Mouse (Mus musculus) urinary bladder, adult 2 months (tissue): Measurements from ENCODE around the gene Tmem86b. TPM values are rescaled to one million over a fixed set of nuclear protein-coding genes. Genes with fewer than 3 reads are reported as not detected.
"Not testable (repeated sequence)": the region's sequence is repeated elsewhere in the genome, so short reads cannot be mapped to it uniquely, and the experiment has no call there.

Experiments
- DNase-seq: peaks from one replicate; pipeline ENCODE4 v3.0.0; 2022; ENCODE audit warnings: low spot score
- polyA plus RNA-seq: library from polyadenylated mRNA; depleted of rRNA; stranded (reverse); fragments of >200 nt; gene quantifications from 2 replicates; pipeline ENCODE4 v1.2.3, GENCODE M21; 2012

The Tmem86b gene
- polyA plus RNA-seq, 1 experiment, result 19.2 TPM

DNA sequence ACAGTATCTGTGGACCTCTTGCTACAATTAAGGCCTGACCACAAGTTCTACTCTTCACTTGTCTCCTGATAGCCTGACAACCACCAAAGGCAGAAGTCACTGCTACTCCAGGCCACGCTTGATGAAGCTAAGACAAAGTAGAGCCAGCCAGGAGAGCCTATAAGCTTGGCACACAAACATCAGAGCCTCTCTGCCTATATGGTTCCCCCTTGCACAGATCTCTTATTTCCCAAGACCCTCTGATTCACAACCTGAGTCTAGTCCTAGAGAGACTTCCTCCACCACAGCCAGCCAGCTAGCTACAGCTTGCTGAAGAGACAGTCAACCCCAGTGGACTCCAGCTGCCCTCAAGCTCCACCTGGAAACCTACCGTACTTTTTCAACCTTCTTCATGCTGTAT lies 16.8 kb upstream of the Tmem86b start:
- no peak for DNase-seq

DNA sequence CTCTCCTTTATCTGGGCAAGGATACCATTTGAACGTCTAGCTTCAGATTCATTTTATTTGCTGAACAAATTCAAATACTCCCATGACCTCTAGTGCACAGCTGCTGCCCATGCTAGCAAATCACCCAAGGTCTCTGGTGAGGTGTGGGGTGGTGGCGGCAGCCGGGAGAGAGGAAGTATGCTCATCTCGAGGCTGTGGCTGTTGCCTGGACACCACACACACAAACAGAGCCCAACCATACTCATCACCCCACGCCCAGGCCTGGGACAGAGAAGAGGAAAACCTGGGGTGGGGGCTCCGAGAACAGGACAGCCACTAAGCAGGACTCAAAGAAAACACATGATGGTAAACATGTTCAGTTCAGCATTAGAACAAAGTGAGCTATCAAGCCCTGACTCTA lies 16.1 kb upstream of the Tmem86b start:
- DNase-seq, result no peak

DNA sequence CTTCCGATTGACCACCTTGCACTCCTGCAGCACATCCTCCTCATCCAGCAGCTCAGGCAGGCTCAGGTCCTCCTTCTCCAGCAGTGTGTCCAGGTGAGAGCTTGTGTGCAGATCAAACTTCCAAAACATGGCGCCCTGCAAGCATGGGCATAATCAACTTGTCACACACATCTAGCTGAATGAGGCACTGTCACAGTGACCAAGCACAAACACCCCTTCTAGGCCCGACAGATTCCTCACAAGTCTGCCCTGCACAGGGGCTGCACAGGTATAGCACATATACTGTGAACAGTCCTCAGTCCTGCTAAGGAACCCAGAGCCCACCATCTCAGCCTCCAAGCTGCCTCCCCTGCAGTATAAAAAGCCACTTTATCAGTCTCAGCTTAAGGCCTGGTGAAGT lies 15.6 kb upstream of the Tmem86b start:
- DNase-seq, result no peak

DNA sequence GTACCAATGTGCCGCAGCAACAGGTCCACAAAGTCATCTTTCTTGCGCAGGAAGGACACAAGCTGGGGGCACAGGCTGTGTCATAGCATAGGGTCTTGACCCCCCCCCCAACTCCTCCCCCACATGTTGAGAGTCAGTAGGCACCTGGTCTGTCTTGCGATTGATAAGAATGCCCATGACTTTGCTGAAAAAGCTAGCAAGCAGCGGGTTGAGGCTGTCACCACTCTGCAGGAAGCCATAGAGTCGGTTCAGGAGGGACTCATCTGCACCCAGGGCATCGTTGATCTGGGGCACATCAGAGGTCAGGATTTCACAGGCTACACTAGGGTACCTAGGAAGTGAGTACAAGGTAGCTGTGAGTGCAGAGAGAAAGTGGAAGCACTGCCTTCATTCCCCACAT lies 12.0 kb upstream of the Tmem86b start:
- no peak for DNase-seq

DNA sequence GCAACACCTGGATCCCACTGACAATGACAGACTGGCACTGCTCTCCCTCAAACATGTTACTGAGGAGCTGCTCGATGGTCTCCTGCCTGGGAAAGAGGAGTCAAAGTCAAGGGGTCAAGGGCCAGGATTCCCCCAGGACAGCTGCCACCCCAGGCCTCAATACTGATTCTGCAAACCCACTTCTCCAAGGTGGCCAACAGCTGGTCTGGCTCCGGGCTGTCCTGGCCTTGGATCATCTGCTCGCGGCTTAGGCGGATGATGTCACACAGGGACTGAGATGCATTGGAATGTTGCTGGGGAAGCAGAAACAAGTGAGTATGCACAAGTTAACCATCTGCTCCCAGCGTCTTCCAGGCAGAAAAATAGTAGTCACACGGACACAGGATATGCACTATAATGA lies 10.7 kb upstream of the Tmem86b start:
- DNase-seq, result no peak

DNA sequence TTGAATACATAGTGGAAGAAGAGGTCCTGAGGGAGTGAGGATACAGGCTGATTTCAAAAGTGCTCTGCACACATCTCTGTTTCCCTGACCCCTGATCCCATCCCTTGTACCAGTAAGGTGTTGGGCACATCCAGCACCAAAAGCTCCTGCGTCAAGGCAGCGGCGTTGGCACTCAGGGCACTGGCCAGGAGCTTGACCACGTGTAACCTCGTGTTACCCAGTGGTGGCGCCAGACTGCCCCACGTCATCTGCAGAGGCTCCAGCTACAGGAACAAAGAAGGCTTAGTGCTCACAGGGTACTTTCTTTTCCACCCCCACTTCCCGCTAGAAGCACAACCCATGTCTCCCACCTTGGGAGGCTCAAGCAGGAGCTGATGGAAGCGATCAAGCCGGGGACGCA lies 9.9 kb upstream of the Tmem86b start:
- no peak for DNase-seq

DNA sequence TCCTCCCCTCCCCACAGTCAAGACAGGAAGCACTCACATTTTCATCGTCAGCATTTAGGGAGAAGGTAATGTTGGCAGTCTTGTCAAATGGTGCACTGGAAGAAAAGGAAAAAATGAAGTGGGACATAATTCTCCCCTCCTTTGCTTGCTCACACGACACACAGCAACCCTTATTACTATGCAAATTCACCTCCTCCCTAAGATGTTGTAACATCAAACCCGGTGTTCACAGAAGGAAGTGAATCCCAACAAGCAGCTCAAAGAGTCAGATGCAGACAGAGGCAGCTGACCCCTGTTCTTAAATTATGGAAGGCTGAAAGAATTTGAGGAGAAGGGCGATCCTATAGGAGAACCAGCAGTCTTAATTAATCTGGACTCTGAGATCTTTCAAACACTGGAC lies 5.0 kb upstream of the Tmem86b start:
- no peak for DNase-seq

DNA sequence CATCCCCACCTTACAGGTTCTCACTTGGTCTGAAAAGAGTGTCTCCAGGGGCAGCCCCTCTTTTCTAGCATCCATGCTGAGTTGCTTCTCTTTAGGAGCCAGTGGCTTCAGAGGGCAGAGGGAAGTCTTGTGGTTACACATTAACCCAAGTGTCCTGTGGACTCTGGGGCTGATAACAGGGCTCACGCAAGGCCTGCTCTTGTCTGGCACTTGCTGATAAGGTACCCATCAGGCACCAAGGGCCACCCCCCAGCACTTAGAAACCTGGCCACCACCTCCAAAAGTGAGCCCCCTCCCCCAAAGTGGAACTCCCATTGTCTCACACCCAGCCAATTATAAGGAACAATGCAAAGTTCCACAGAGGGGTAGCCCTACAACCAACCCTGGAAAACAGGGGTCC lies 1.0 kb downstream of the Tmem86b start:
- no peak for DNase-seq

DNA sequence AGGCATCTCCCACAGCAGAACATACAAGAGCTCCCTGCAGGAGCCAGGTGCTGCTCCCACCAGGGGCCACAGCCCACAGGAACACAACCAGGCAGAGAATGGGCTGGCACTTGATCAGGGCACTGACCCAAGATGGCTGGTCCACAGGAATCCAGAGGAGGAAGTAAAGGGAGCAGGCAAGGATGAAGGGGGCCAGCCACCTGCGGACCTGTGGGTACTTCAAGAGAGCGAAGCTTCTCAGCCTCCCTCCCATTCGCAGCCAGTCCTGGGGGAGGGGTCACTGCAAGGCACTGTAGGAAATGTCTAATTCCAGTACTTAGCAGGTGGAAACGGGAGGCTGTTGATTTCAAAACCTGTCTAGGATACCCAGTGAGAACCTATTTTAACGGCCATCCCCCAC lies 1.6 kb downstream of the Tmem86b start:
- no peak for DNase-seq

DNA sequence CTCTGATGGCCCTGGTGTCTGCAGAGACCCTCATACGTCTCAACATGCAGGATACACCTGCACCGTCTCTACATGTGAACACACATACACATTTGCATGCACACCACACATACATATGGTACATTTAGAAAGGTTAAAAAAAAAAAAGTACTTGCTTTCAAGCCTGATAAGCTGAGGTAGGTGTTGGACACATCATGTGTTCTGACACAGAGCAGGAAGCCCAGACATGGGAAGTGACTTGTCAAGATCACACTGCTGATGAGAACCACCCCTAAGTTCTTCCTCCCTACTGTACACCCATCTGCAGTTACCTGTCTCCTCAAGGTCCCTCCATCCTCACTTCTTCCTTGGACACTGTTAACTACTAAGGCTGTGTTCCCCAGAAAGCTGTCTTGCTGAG lies 5.3 kb downstream of the Tmem86b start:
- no peak for DNase-seq

DNA sequence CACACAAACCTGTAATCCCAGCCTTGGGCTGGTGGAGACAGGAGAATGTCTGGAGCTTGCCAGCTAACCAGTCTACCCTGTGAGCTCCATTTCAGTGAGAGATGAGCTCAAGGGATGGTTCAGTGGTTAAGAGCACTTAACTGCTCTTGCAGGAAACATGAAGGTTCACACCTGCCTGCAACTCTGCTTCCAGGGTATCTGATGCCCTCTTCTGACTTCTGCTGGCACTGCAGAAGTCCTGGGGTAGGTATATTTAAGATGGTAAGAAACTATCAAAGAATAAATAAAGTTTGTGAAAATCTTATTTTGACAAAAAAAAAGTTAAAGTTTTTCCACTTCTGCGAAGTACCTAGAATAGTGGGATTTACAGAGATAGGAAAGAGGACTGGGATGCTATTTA lies 6.9 kb downstream of the Tmem86b start:
- DNase-seq, result no peak

DNA sequence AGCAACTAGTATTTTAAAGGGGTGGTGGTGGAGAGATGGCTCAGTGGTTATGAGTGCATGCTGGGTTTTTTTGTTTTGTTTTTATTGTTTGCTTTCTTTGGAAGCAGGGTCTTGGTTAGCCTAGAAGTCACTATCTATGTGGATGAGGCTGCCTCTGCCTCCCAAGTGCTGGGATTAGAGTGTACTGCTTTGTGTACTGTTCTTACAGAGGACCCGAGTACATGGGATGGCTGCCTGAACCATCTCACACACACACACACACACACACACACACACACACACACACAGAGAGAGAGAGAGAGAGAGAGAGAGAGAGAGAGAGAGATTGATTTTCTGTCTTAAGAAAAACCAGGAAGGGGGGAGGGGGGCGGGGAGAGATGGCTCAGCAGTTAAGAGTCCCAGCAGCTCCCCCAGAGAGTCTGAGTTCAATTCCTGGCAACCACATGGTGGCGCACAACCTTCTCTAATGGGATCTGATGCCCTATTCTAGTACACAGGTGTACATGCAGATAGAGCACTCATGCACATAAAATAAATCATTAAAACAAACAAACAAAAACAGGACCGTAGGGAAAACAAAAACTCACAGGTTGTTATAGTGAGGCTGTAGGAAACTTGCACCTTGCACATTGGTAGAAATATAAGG lies 7.6 kb downstream of the Tmem86b start:
- DNase-seq, result no peak

DNA sequence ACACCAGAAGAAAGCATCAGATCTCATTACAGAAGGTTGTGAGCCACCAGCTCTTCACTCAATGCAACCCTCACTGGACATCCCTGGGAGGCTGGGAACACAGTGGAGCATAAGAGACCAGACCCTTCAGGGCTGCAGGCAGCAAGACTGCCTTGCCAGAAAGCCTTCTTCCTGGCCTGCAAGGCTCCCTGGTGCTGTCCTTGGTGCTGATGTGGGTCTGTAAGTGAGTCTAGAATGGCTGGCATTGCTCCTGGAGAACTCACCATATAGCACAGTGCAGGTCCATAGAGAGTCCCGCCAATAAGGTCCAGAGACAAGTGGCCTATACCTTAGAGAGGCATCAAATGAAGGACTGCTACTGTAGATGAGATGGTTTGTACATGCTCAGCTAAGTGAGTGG lies 11.2 kb downstream of the Tmem86b start:
- no peak for DNase-seq

DNA sequence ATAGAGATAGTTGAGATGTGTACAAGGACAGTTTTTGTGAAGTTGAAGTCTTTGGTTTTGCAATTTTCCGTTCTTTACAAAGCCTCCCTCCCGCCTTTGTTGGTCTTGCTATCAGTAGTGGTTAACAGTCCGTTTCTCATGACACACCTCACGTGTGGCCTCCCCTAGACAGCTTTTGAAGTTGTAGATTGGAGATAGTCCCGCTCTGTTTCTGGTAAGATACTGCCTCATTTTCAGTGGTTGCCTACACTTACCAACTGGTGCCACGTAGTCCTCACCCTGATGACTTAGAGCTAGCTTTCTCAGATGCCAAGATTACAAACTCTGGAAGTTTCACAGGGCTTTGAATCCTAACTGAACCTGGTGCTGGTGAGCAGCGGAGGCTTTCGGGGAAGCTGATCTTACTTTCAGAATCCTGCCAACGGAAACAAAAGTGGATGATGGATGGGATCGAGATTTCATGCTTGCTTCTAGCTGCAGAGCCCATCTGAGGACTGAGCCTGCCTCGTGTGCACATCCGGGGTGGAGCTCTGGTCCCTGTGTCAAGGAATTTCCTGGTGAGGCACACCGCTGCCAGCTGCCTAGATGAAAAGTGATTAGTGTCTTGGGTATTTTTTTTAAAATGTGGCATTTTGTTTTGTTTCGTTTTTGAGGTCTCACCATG lies 17.4 kb downstream of the Tmem86b start:
- DNase-seq, result no peak

DNA sequence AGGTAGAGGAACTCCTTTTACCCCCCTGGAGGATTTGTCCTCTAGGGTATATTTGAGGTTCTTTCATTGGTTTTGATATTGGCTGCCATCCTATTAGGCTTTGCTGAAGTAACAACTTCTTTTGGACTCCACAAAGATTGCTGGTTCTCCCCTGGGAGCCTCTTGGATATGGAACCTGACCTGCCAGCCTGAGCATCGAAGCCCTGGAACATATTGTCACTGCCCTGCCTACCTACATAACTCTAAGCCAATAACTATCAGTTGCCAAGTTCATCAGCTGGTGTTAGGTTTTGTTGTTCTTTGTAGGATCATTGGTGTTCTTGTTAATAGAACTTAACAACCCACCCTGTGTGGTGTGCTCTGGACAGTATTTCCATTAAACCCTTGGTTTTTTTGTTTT lies 18.3 kb downstream of the Tmem86b start:
- DNase-seq, result no peak

DNA sequence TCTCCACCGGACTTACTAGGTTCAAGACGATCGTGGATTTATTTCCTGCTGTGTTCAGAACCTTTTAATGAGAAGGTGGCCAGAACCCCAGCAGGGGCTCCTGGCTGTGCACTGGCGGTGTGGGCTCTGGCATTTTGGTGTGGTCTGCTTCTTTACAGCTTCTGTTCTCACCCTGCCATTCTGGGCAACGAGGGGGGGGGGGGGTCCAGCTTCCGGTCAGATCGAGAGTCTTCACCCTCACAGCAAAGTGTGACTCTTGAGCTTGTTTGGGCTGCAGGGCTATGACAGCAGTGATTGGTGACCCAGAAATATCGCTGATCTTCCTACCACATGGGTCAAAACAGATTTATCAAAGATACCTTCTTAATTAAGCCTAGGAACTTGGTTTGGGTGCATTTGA lies 18.8 kb downstream of the Tmem86b start:
- no peak for DNase-seq

DNA sequence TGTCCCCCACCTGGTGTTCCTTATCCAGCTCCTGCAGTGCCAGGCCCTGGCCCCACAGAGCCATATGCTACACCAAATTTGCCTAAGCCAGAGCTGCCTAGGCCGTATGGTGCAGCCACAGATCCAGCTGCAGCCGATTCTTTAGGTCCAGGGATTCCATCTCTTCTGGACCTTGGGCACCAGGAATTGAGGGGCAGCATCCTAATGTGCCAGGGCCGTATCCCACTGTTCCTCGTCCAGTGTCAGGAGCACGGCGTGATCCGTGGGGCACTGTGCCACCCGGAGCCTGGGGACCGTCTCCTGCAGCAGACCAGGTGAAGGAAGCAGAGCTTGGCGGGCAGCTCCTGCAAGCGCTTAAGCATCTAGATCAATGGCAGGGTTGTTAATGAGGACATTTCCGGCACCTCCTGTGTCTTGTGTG lies 19.3 kb downstream of the Tmem86b start:
- DNase-seq, result no peak

DNA sequence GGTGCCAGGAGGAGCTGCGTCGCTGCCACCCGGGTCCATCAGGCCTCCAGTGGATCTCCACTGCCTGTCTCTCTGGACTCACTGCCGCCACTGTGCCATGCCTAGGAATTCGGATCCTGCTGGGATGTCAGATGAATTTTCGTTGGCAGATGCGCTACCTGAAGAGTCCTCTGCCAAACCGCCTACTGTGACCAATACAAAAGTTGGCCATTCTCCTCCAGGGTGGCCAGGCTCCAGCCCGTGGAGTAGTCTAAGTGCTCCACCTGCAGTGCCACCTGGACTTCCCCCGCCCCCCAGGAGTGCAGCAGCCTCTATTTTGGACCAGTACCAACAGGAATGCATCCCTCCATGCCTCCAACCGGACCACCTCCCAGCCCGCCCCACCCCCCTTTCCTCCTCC lies 19.7 kb downstream of the Tmem86b start:
- DNase-seq, result no peak

DNA sequence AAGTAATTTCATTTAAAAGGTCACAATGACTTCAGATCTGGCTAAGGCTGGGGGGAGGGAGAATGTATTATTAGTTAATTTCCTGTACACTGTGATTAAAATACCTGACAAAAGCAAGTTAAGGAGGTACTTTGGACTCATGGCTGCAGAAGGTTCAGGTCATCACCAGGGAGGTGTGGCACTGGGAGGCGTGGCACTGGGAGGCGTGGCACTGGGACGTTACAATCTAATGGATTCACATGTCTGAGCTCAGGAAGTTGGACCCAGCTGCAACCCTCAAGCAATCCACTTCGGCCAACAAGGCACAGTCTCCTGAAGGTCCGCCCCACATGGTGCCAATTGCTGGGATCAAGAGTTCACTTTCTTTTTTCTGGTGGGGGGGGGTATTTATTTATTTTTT lies 23.2 kb downstream of the Tmem86b start:
- peak; percentile 9 for DNase-seq

DNA sequence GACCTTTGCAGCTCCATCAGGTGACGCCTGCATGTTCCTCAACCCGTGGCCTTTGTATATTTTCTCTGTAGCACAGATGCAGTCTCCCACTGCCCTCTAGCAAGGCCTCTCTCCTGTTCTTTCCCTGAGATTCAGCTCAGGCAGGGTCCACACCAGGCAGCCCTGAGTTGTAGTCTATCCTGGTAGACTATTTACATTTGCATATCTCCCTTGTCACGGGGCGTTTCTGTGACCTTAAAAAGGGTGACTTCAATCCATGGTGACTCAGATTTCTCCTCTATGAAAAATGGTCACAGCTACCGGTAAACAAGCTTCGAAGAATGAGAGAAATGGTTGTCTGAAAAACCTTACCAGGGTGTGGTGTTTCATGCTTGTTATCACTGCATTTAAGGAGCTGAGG lies 27.3 kb downstream of the Tmem86b start, which contains the start of gene Ptprh:
Gene Ptprh, minus strand, starts transcription at position 169 of the 400 bp plus-strand sequence.
- peak; percentile 3 for DNase-seq

DNA sequence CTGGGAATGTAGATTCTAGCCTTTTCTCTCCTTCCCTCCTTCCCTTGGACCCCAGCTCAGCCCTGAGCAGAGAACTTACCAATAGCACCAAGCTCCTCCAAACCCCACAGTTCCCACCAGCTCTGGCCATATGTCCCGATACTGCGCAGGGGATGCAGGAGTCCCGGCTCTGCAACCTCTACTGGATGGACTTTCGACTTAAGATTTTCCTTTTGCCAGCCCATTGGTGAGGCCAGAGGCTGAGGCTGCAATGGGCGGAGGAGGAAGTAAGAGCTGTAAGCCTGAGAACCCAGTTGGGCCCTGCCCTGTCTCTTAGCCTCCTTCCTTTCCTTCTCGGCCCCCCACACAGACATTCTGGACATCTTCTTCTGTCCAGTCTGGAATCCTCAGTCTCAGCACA lies 28.3 kb downstream of the Tmem86b start:
- peak; percentile 2 for DNase-seq

DNA sequence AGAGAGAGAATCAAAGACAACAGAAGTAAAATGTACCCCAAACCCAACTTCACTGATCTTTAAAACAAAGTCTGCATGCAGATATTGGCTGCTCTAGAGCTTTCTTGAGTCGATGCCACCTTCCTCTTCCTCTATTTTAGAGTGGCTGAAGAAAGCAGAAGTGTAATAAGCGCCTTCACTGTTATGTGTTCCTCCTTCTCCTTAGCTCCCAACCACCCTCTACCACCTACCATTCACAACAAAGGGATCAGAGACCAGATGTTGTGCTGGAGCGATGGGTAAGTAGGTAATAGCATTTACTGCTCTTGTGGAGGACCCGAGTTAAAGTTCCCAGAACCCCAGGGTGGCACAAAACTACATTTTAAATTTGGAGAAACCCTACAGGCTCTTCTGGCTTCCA lies 34.2 kb downstream of the Tmem86b start:
- not testable (repeated sequence) for DNase-seq

DNA sequence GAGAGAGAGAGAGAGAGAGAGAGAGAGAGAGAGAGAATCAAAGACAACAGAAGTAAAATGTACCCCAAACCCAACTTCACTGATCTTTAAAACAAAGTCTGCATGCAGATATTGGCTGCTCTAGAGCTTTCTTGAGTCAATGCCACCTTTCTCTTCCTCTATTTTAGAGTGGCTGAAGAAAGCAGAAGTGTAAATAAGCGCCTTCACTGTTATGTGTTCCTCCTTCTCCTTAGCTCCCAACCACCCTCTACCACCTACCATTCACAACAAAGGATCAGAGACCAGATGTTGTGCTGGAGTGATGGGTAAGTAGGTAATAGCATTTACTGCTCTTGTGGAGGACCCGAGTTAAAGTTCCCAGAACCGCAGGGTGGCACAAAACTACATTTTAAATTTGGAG lies 49.7 kb downstream of the Tmem86b start:
- DNase-seq, result not testable (repeated sequence)
